Mouse (Mus musculus) midbrain, postnatal 0 days (tissue): Measurements from ENCODE around the gene Ppm1h. TPM values are rescaled to one million over a fixed set of nuclear protein-coding genes. Genes with fewer than 3 reads are reported as not detected.

Source experiments
- ATAC-seq: fragments of 200-750 bp; cut with Nextera tagmentation; 2 replicates; pipeline ENCODE4 v1.8.0; 2017; ENCODE audit warnings: moderate number of reproducible peaks, mild to moderate bottlenecking, moderate TSS enrichment, moderate library complexity; ENCODE audit not compliant: low FRiP score
- DNase-seq: peaks from one replicate; pipeline ENCODE4 v3.0.0-alpha.2; 2015; ENCODE audit warnings: low spot score
- H3K27ac ChIP-seq: fragments of 300-500 bp; sonication (generic); 2 replicates; pipeline ENCODE4 v1.5.1; 2014; ENCODE audit warnings: low read depth, mild to moderate bottlenecking, low read length, mixed read lengths
- H3K27me3 ChIP-seq: fragments of 300-500 bp; sonication (generic); 2 replicates; pipeline ENCODE4 v1.6.1; 2014; ENCODE audit warnings: low read length, control low read depth, mixed read lengths; ENCODE audit not compliant: insufficient read depth
- H3K36me3 ChIP-seq: fragments of 300-500 bp; sonication (generic); 2 replicates; pipeline ENCODE4 v1.6.1; 2014; ENCODE audit warnings: low read length, control low read depth, mixed read lengths; ENCODE audit not compliant: insufficient read depth
- H3K4me1 ChIP-seq: fragments of 300-500 bp; sonication (generic); 2 replicates; pipeline ENCODE4 v1.6.1; 2014; ENCODE audit warnings: mild to moderate bottlenecking, control low read depth, antibody characterized with exemption, low read length, mixed read lengths; ENCODE audit not compliant: insufficient read depth
- H3K4me2 ChIP-seq: fragments of 300-500 bp; sonication (generic); 2 replicates; pipeline ENCODE4 v1.6.1; 2014; ENCODE audit warnings: low read depth, mild to moderate bottlenecking, low read length, mixed read lengths; ENCODE audit not compliant: poor library complexity, severe bottlenecking
- H3K4me3 ChIP-seq: fragments of 300-500 bp; sonication (generic); 2 replicates; pipeline ENCODE4 v1.5.1; 2014; ENCODE audit warnings: low read depth, mild to moderate bottlenecking, low read length, moderate library complexity
- H3K9ac ChIP-seq: fragments of 300-500 bp; sonication (generic); replicated peaks from 2 replicates; pipeline ENCODE4 v1.6.1; 2014; ENCODE audit warnings: mild to moderate bottlenecking, low read length, moderate library complexity, mixed read lengths; ENCODE audit not compliant: poor library complexity, severe bottlenecking
- H3K9me3 ChIP-seq: fragments of 300-500 bp; sonication (generic); 2 replicates; pipeline ENCODE4 v1.6.1; 2016; ENCODE audit warnings: low read length, control low read depth
- CTCF ChIP-seq: IDR thresholded peaks from 2 replicates; pipeline ENCODE4 v1.5.1; 2016; ENCODE audit warnings: antibody characterized with exemption, mild to moderate bottlenecking
- WGBS: fragments of 180-500 bp; shearing (Covaris S2); extraction: QIAGEN DNeasy Blood & Tissue Kit; methylation state at CpG from one replicate; pipeline ENCODE4 v1.1.7; 2014; 5-methylcytosine and 5-hydroxymethylcytosine counted together
- polyA plus RNA-seq: library from polyadenylated mRNA; unstranded; fragments of >200 nt; fragmentation: Nextera tagmentation; extraction: Ambion mirVana; gene quantifications from 2 replicates; pipeline ENCODE4 v1.2.1, GENCODE M21; 2015
- total RNA-seq: library from RNA; depleted of rRNA; stranded (reverse); fragments of >200 nt; gene quantifications from 2 replicates; pipeline ENCODE4 v1.2.3, GENCODE M21; 2014

Ppm1h gene
- total and polyA plus RNA-seq, 2 experiments from 2014 or later: 28.0 to 42.8 TPM

DNA sequence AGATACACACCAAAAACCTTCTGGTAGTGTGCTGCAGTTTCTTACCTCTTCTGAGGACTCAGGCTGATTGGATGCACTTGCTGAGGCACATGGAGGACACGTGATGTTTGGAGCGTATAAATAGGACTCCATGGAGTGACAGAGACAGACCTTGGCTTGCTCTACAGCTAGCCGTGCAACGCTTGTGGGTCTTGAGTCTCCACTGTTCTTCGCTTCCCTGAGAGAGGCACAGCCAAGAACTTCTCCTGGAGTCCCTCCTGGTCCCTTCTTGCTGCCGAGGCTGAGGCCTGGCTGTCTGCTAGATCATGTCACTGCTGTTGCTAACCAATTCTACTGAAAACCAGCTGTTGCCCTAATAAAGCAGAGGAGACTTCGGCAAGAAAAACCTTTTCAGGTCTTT is 221.4 kb downstream of the Ppm1h start:
- ATAC-seq: no peak
- Histone ChIP-seq H3K4me2 (no peak overlapping the region), H3K4me1 (no peaks in the 10 kb centered on the region), H3K36me3 (no peaks in the 10 kb centered on the region), H3K27me3 (no peaks in the 10 kb centered on the region), H3K9me3 (no peaks in the 10 kb centered on the region), H3K9ac (peak overlapping the region; percentile 36; the same call in 1 of the 2 replicates), H3K27ac (no peak overlapping the region), H3K4me3 (no peak overlapping the region)
- no peak for TF ChIP-seq CTCF
- WGBS: 73% methylated on average over 7 of the region's 7 CpGs
- DNase-seq: no peak

DNA sequence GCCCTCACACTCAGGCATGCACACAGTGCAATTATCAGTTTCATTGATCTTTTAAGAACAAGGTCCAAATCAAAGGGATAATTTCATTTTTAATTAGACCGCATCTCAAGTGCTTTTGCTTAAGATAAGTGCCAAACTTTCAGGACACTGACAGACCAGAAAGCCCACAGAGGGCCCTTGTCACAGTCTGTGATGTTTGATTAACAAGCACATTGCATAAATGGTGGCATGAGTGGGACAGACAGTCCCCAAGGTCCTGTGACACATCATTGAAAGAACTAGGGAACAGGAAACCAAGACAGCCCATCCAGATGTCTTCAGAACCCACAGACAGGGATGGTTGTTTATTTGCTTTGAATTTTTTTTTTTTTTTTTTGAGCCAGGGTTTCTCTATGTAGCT is 221.9 kb downstream of the Ppm1h start:
- H3K9ac ChIP-seq: no peak overlapping the region
- no peak for TF ChIP-seq CTCF
- H3K27me3 ChIP-seq: no peaks in the 10 kb centered on the region
- no peak for ATAC-seq
- H3K4me1 ChIP-seq: no peaks in the 10 kb centered on the region
- WGBS: 77% methylated on average over 1 of the region's 1 CpGs
- H3K9me3 ChIP-seq: no peaks in the 10 kb centered on the region
- no peak overlapping the region for H3K4me3 ChIP-seq
- no peaks in the 10 kb centered on the region; the same call in 1 of the 2 replicates for H3K36me3 ChIP-seq
- DNase-seq: no peak
- H3K27ac ChIP-seq: no peak overlapping the region
- no peak overlapping the region for H3K4me2 ChIP-seq

DNA sequence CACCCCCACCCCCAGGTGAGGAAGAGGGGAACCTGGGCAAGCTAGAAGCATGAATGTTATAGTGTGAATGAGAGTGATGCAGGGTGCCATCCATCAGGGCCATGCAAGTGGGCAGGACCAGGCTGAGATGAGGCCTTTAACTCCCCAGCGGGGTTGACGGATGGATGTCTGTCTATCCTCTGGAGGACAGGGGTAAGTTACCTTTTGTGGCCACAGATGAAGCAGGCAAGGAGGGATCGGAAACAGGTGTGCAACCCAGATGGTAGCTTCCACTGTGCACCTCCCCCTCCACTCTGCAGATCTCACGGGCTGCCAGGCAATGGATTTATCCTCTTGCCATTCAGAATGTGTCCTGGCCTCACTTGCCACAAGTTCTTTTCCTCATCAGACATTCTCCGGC is 222.8 kb downstream of the Ppm1h start:
- peaks cover 3% of the 10 kb centered on the region; the same call in 1 of the 2 replicates for H3K36me3 ChIP-seq
- H3K27me3 ChIP-seq: no peaks in the 10 kb centered on the region
- 68% methylated on average over 5 of the region's 5 CpGs for WGBS
- H3K9me3 ChIP-seq: no peaks in the 10 kb centered on the region
- no peak overlapping the region for H3K9ac ChIP-seq
- TF ChIP-seq CTCF: no peak
- DNase-seq: no peak
- no peak overlapping the region for H3K4me3 ChIP-seq
- no peak for ATAC-seq
- no peak overlapping the region for H3K4me2 ChIP-seq
- H3K4me1 ChIP-seq: no peaks in the 10 kb centered on the region
- no peak overlapping the region for H3K27ac ChIP-seq

DNA sequence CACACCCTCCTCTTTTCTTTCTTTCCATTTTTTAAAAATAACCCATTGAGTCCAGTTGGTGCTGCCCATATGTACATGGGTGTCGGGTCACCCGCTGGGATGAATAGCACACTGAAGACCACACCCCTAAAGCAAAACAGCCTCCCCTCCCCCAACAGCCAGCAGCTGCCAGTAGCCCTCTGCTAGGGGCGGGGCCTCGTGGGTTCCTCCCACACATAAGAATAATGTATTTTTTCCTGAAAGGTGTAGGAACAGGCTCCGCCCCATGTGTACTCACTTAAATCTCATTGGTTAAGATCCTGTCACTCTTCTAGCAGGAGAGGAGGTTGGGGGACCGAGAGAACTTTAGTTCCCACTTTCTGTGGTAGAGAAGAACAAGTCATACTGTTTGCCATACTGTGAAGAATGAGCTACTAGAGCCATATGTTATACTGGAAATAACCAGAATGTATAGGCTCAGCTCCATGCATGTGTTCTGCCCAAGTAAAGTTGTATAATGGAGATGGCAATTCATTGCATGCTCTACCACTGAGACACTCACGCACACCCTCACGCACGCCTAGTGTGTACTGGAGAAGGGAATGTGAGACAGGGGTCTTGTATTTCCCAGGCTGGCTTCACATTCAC is 231.0 kb downstream of the Ppm1h start:
- Histone ChIP-seq H3K36me3 (peaks cover 3% of the 10 kb centered on the region; the same call in 1 of the 2 replicates), H3K9ac (no peak overlapping the region), H3K27me3 (no peaks in the 10 kb centered on the region), H3K27ac (no peak overlapping the region), H3K9me3 (no peaks in the 10 kb centered on the region), H3K4me2 (no peak overlapping the region), H3K4me3 (no peak overlapping the region), H3K4me1 (no peaks in the 10 kb centered on the region; the same call in 1 of the 2 replicates)
- WGBS: 88% methylated on average over 9 of the region's 9 CpGs
- ATAC-seq: no peak
- DNase-seq: no peak
- TF ChIP-seq CTCF: no peak

DNA sequence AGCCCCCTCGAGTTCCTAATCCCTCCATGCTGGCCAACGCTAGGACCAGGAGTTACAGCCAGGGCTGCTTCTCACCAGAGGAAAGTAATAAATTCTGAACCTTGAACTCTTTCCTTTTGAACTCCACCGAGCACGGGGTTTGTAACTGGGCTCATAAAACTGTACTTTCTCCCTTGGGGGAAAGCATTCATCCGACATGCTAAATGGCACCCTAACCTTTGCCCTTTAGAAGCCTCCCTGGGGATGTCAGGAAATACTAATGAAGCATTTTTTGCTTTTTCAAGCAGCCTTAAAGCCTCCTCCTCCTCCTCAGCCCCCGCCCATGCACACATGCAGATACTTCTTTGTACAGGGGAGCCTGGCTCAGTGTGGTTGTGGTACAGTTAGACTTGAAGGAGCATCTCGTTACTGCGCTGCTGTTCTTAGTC is 232.2 kb downstream of the Ppm1h start:
- Histone ChIP-seq H3K36me3 (0 out of 2 replicates have a peak, but pooled peaks cover 2% of the 10 kb centered on the region), H3K27me3 (no peaks in the 10 kb centered on the region), H3K9me3 (no peaks in the 10 kb centered on the region), H3K4me3 (no peak overlapping the region), H3K4me1 (no peaks in the 10 kb centered on the region; the same call in 1 of the 2 replicates), H3K9ac (no peak overlapping the region), H3K4me2 (no peak overlapping the region), H3K27ac (no peak overlapping the region)
- no peak for TF ChIP-seq CTCF
- DNase-seq: no peak
- 65% methylated on average over 8 of the region's 8 CpGs for WGBS
- ATAC-seq: no peak

DNA sequence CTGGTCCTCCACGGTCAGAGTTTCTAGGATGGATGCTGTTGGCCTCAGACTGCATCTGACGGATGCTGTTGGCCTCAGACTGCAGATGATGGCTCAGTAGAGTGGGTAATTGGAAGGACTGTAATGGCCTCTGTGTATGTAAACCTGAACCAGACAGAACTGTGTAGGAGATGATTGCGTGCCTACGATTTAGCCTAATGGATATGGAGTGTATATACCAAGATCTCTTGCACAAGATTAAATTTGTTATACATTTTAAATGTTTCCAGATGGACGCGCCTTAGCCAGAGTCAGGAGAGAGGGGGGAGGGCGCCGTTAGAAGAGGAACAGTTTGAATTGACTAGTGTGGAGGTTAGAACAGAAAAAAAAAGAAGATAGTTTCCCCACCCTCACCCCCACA is 233.1 kb downstream of the Ppm1h start:
- H3K9me3 ChIP-seq: no peaks in the 10 kb centered on the region
- no peak for DNase-seq
- H3K9ac ChIP-seq: no peak overlapping the region
- H3K4me2 ChIP-seq: no peak overlapping the region
- H3K4me1 ChIP-seq: no peaks in the 10 kb centered on the region; the same call in 1 of the 2 replicates
- WGBS: 66% methylated on average over 8 of the region's 8 CpGs
- H3K27me3 ChIP-seq: no peaks in the 10 kb centered on the region
- H3K4me3 ChIP-seq: no peak overlapping the region
- H3K27ac ChIP-seq: 0 out of 2 replicates have a peak overlapping the region, but pooled peaks have one; percentile 43
- no peak for ATAC-seq
- no peak for TF ChIP-seq CTCF
- no peaks in the 10 kb centered on the region for H3K36me3 ChIP-seq
